Mouse (Mus musculus) neural tube, embryonic 11.5 days (tissue): ENCODE measurements around the gene Gm20388. TPM values are rescaled to one million over a fixed set of nuclear protein-coding genes. Genes with fewer than 3 reads are reported as not detected.

ENCODE experiments used
- ATAC-seq: fragments of 200-750 bp; cut with Nextera tagmentation; 2 replicates; pipeline ENCODE4 v1.8.0; 2017; ENCODE audit warnings: moderate number of reproducible peaks, mild to moderate bottlenecking, moderate TSS enrichment, moderate library complexity; ENCODE audit not compliant: insufficient read depth, low FRiP score, low TSS enrichment
- DNase-seq: peaks from one replicate; pipeline ENCODE4 v3.0.0-alpha.2; 2015; ENCODE audit warnings: low spot score
- H3K27ac ChIP-seq: fragments of 300-500 bp; sonication (generic); 2 replicates; pipeline ENCODE4 v1.5.1; 2014; ENCODE audit warnings: low read depth, mild to moderate bottlenecking, low read length
- H3K27me3 ChIP-seq: fragments of 300-500 bp; sonication (generic); 2 replicates; pipeline ENCODE4 v1.6.1; 2014; ENCODE audit warnings: mild to moderate bottlenecking, low read length, mixed read lengths; ENCODE audit not compliant: control insufficient read depth, insufficient read depth
- H3K36me3 ChIP-seq: fragments of 300-500 bp; sonication (generic); 2 replicates; pipeline ENCODE4 v1.6.1; 2014; ENCODE audit warnings: mild to moderate bottlenecking, low read length, moderate library complexity, mixed read lengths; ENCODE audit not compliant: control insufficient read depth, insufficient read depth
- H3K4me1 ChIP-seq: fragments of 300-500 bp; sonication (generic); 2 replicates; pipeline ENCODE4 v1.6.1; 2014; ENCODE audit warnings: low read length, mixed read lengths; ENCODE audit not compliant: control insufficient read depth, insufficient read depth
- H3K4me2 ChIP-seq: fragments of 300-500 bp; sonication (generic); 2 replicates; pipeline ENCODE4 v1.6.1; 2014; ENCODE audit warnings: low read depth, mild to moderate bottlenecking, moderate library complexity
- H3K4me3 ChIP-seq: fragments of 300-500 bp; sonication (generic); 2 replicates; pipeline ENCODE4 v1.5.1; 2014; ENCODE audit warnings: low read depth, low read length
- H3K9ac ChIP-seq: fragments of 300-500 bp; sonication (generic); 2 replicates; pipeline ENCODE4 v1.6.1; 2014; ENCODE audit warnings: mild to moderate bottlenecking, low read length
- H3K9me3 ChIP-seq: fragments of 300-500 bp; sonication (generic); 2 replicates; pipeline ENCODE4 v1.6.1; 2016; ENCODE audit warnings: low read length; ENCODE audit not compliant: control insufficient read depth
- WGBS: fragments of 180-500 bp; shearing (Covaris S2); extraction: QIAGEN DNeasy Blood & Tissue Kit; methylation state at CpG from one replicate; pipeline ENCODE4 v1.1.7; 2014; 5-methylcytosine and 5-hydroxymethylcytosine counted together
- polyA plus RNA-seq: library from polyadenylated mRNA; unstranded; fragments of >200 nt; fragmentation: Nextera tagmentation; extraction: Ambion mirVana; gene quantifications from 2 replicates; pipeline ENCODE4 v1.2.1, GENCODE M21; 2014

Gm20388 gene
- polyA plus RNA-seq, 1 experiment from 2014 or later, result not detected

DNA sequence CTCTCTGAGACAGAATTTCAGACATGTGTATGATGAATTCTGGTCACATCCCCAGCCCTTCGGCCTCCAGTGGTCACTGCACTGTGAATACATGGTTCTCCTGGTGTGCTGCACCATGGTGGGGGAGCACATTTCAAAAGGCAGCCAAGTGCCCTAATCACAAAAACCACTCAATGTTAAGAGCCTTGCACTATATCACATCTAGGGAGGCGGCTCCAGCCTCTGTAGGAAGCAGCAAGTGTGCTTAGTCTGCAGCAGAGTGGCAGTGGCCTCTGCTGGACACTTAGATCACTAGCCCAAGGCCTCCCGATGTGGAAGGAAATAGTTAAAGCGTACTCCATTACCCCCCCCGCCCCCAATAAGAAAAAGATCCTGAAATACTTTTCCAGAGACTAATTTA, 2988.4 kb downstream of the Gm20388 start:
- Histone ChIP-seq H3K27me3 (no peaks in the 10 kb centered on the region), H3K4me2 (no peak overlapping the region), H3K36me3 (peaks cover 19% of the 10 kb centered on the region; the same call in 1 of the 2 replicates), H3K4me1 (no peaks in the 10 kb centered on the region), H3K27ac (no peak overlapping the region), H3K9me3 (no peaks in the 10 kb centered on the region), H3K9ac (no peak overlapping the region), H3K4me3 (no peak overlapping the region)
- ATAC-seq (no peak), DNase-seq (no peak)
- WGBS, result 82% methylated on average over 5 of the region's 5 CpGs

DNA sequence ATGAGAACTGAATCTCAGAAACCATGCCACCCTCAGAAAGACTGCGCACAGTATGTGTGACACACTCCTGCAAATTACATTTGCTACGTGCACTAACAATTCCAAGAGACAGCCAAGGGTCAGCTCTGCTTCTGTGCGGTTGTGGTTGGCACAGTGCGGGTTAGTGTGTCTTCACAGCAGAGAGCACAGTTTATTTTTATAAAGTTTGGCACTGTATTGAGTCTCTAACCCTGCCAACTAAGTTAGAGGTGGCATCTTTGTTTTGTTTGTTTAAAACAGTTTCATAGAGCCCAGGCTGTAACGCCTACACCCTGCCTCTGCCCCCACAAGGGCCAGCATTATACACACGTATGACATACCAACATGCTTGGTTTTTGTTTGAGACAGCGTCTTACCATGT, 2990.8 kb downstream of the Gm20388 start:
- ATAC-seq (no peak), DNase-seq (no peak)
- Histone ChIP-seq H3K27me3 (no peaks in the 10 kb centered on the region), H3K4me3 (no peak overlapping the region), H3K4me2 (no peak overlapping the region), H3K36me3 (peaks cover 11% of the 10 kb centered on the region; the same call in 1 of the 2 replicates), H3K27ac (no peak overlapping the region), H3K9ac (no peak overlapping the region), H3K4me1 (no peaks in the 10 kb centered on the region), H3K9me3 (no peaks in the 10 kb centered on the region)
- 94% methylated on average over 7 of the region's 7 CpGs for WGBS

DNA sequence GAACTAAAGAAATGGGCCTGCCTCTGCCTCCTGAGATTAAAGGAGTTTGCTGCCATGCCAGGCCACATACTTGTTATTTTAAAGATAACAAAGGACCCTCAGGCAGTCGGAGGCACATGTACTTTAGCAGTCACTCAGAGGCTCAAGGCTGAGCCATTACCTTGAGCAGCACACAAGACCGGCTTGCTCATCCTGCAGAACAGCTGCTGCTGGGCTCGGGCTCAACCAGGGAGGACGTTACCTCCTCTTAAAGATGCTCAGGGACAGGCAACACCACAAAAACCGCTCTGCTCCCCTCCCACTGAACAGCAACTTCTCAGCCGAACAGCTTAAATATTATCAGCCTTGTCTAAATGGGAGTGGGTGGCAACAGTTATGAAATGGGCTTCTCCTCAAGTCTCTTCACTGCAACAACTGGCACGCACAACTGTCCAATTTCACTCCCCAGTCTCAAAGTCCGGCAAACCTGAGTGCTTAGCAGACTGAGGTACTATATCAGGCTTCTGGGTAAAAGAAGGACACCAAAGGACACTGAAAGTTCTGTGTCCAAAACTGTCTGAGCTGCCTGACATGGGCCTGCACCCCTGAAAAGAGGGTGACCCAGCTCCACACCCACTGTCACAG, 2991.4 kb downstream of the Gm20388 start:
- H3K27ac ChIP-seq, result no peak overlapping the region
- peaks cover 9% of the 10 kb centered on the region; the same call in 1 of the 2 replicates for H3K36me3 ChIP-seq
- H3K9ac ChIP-seq, result no peak overlapping the region
- DNase-seq, result no peak
- H3K4me2 ChIP-seq, result no peak overlapping the region
- ATAC-seq, result no peak
- no peaks in the 10 kb centered on the region for H3K27me3 ChIP-seq
- no peaks in the 10 kb centered on the region for H3K4me1 ChIP-seq
- WGBS, result 95% methylated on average over 8 of the region's 8 CpGs
- H3K9me3 ChIP-seq, result no peaks in the 10 kb centered on the region
- no peak overlapping the region for H3K4me3 ChIP-seq

DNA sequence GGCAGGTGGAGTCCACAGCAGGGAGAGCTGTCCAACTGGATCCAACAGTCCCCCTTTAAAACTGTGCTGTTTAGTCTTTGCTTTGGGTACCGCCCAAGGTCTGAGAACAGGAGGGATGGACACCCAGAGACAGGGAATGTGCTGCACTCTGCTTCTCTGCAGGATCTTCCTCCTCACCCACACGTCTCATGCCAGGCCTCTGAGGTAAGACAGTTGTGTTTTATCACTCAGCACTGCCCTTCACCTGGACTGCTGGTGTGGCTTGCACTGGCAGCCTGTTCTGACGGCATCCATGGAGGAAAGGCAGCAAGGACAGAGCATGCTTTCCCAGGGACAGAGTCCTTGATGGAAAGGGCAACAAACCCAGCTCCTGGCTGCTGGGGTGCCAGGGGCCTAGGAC, 2991.9 kb downstream of the Gm20388 start:
- DNase-seq, result no peak
- Histone ChIP-seq H3K9ac (no peak overlapping the region; the same call in 1 of the 2 replicates), H3K36me3 (peaks cover 6% of the 10 kb centered on the region; the same call in 1 of the 2 replicates), H3K27me3 (no peaks in the 10 kb centered on the region), H3K27ac (no peak overlapping the region), H3K9me3 (no peaks in the 10 kb centered on the region), H3K4me2 (no peak overlapping the region), H3K4me1 (no peaks in the 10 kb centered on the region), H3K4me3 (no peak overlapping the region)
- 51% methylated on average over 3 of the region's 3 CpGs for WGBS
- ATAC-seq, result no peak

DNA sequence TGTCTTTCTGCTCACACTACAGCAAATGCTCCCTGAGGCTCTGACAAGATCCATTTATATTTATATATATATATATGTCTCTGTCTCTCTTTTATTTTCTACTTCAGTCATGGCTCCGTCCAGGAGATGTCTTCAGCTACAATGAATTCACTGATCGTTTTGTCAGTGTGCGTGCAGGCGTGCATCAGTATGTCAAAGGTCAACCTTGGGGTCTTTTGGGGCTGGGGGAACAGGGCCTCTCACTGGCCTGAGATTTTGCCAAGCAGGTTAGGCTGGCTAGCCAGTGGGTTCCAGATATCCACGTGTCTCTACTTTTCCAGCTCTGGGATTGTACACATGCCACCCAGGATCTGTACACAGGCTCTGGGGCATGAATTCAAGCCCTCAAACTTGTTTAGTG, 2992.4 kb downstream of the Gm20388 start:
- no peaks in the 10 kb centered on the region for H3K9me3 ChIP-seq
- H3K4me1 ChIP-seq, result no peaks in the 10 kb centered on the region
- peaks cover 8% of the 10 kb centered on the region; the same call in 1 of the 2 replicates for H3K36me3 ChIP-seq
- WGBS, result 39% methylated on average over 5 of the region's 5 CpGs
- ATAC-seq (no peak), DNase-seq (no peak)
- no peak overlapping the region for H3K9ac ChIP-seq
- H3K4me3 ChIP-seq, result no peak overlapping the region
- no peaks in the 10 kb centered on the region for H3K27me3 ChIP-seq
- no peak overlapping the region for H3K4me2 ChIP-seq
- no peak overlapping the region for H3K27ac ChIP-seq

DNA sequence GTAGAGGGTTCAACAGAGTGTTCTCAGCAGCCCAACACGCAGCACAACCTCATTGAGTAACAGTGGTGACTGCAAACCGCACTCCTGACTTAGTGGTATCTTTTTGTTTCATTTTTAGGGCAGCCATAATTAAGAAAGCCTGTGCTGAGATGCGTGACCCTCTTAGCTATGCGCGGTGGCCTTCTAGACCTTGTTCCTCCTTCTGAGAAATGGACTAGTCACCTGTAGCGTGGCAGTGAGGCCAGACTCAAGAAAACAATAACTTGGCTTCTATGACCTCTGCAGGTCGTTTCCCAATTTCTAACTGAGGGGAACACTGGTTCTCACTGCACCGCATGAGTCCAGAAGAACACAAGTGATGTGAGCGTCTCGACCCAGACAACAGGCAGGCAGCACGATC, 2993.9 kb downstream of the Gm20388 start:
- no peak overlapping the region for H3K4me2 ChIP-seq
- no peaks in the 10 kb centered on the region for H3K9me3 ChIP-seq
- H3K4me1 ChIP-seq, result no peaks in the 10 kb centered on the region
- no peak overlapping the region; the same call in 1 of the 2 replicates for H3K9ac ChIP-seq
- H3K27ac ChIP-seq, result no peak overlapping the region
- H3K36me3 ChIP-seq, result peaks cover 3% of the 10 kb centered on the region; the same call in 1 of the 2 replicates
- H3K27me3 ChIP-seq, result no peaks in the 10 kb centered on the region
- 90% methylated on average over 11 of the region's 11 CpGs for WGBS
- DNase-seq (no peak), ATAC-seq (no peak)
- no peak overlapping the region for H3K4me3 ChIP-seq

DNA sequence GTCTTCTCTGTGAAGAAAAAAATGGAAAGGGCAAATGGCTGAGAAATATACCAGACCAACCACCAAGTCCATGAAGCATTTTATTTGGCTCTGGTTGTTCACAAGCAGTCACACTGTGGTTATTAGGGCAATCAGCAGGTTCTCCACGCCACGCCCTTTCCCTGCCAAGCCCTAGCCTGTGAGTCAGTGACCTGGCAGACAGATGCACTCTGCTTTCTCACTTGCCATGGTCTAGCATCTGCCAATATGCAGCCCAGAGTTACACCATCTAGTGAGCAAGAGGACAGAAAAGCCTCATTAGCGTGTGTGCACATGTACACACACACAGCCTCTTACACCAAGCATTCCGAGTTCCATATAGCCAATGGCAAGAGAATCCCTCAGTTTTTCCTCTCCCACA, 2994.7 kb downstream of the Gm20388 start:
- Histone ChIP-seq H3K4me2 (no peak overlapping the region), H3K4me1 (no peaks in the 10 kb centered on the region), H3K27me3 (no peaks in the 10 kb centered on the region), H3K4me3 (no peak overlapping the region), H3K27ac (no peak overlapping the region), H3K36me3 (peaks cover 3% of the 10 kb centered on the region; the same call in 1 of the 2 replicates), H3K9ac (no peak overlapping the region), H3K9me3 (no peaks in the 10 kb centered on the region)
- DNase-seq (no peak), ATAC-seq (no peak)
- 94% methylated on average over 4 of the region's 4 CpGs for WGBS

DNA sequence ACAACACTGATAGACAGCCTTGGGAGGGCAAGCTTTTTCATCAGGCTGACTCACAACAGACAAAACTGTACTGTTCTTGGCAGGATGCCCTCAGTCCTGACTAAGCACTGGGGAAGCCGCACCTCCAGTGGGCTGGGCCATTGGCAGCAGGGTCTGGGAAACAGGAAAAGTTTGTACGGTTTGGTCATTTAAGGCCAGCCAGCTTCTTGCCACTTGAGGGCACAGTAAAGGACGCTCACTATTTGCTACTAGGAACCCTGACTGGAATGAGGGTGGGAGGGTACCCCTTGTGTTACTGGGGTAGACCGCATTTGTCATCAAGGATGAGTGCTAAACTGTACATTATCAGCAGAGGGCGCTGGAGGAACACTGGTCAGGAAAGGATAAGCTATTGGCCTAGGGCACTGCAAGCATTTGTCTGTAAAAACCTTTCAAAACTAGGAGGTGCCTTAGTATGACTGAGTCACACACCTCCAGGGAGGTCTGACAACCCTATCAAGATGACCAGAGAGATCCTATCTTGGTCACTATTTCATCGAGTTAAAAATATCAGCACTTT, 2995.9 kb downstream of the Gm20388 start:
- no peak overlapping the region; the same call in 1 of the 2 replicates for H3K4me3 ChIP-seq
- H3K27me3 ChIP-seq, result no peaks in the 10 kb centered on the region
- no peak overlapping the region for H3K27ac ChIP-seq
- H3K4me2 ChIP-seq, result no peak overlapping the region
- WGBS, result 58% methylated on average over 6 of the region's 6 CpGs
- H3K4me1 ChIP-seq, result no peaks in the 10 kb centered on the region
- ATAC-seq (no peak; the same call in 1 of the 2 replicates), DNase-seq (peak; percentile 72)
- peaks cover 3% of the 10 kb centered on the region; the same call in 1 of the 2 replicates for H3K36me3 ChIP-seq
- H3K9me3 ChIP-seq, result no peaks in the 10 kb centered on the region
- no peak overlapping the region for H3K9ac ChIP-seq

DNA sequence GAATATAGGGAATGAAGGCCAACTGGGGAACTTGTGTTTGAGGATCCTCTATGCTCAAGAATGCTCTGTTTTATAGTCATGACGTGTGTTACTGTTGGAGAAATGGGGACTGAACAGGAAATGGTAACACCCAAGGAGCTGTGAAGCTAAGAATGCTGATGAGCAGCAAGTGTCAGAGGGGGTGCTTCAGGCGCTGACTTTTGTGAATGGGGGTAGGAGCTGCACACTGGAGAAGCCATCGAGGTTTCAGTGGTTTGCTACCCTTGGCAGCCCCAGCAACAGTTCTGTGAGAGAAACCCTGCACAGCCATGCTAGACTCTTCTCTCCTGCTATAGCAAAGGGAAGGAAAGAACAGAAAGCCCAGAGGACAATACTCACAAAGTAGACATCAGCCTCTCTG, 3001.5 kb downstream of the Gm20388 start:
- WGBS, result 87% methylated on average over 3 of the region's 3 CpGs
- Histone ChIP-seq H3K27ac (no peak overlapping the region), H3K4me3 (no peak overlapping the region), H3K9ac (no peak overlapping the region), H3K4me2 (no peak overlapping the region), H3K27me3 (no peaks in the 10 kb centered on the region), H3K4me1 (no peaks in the 10 kb centered on the region), H3K36me3 (peaks cover 3% of the 10 kb centered on the region; the same call in 1 of the 2 replicates), H3K9me3 (no peaks in the 10 kb centered on the region)
- DNase-seq, result no peak
- no peak for ATAC-seq
